Mouse (Mus musculus): Measurements from ENCODE around the gene Dcps. TPM values are rescaled to one million over a fixed set of nuclear protein-coding genes. Genes with fewer than 3 reads are reported as not detected.

Gene Dcps
- polyA plus RNA-seq, 1 experiment from 2014 or later = 50.0 TPM

- no peaks in the 10 kb centered on the region for H3K27me3 ChIP-seq
- H3K4me1 ChIP-seq (replicated peaks) = peaks cover 53% of the 10 kb centered on the region
- 80% methylated on average over 9 of the region's 9 CpGs for WGBS (ENCODE audit: insufficient replicate concordance)
- no peak overlapping the region for H3K4me2 ChIP-seq
- peak overlapping the region; percentile 62 for H3K27ac ChIP-seq (replicated peaks)
- no peaks in the 10 kb centered on the region for H3K9me3 ChIP-seq (replicated peaks)
- no peak overlapping the region for H3K9ac ChIP-seq
- H3K4me3 ChIP-seq (replicated peaks) = no peak overlapping the region
- peak; percentile 40 for ATAC-seq (ENCODE audit: insufficient read depth)
- peaks cover 70% of the 10 kb centered on the region for H3K36me3 ChIP-seq (replicated peaks)
These were observed 46.9 kb downstream of the Dcps start for GRCm38 (mm10) chr9:35128995-35129418.

- Histone ChIP-seq H3K27ac (replicated peaks) (peak overlapping the region; percentile 62; the same call in 1 of the 2 replicates), H3K9ac (no peak overlapping the region)
- no peak for ATAC-seq (ENCODE audit: insufficient read depth)
These were observed 47.3 kb downstream of the Dcps start for GRCm38 (mm10) chr9:35128564-35128963.

GRCm38 (mm10) chr9:35127561-35127960 is 48.3 kb downstream of the Dcps start:
- ATAC-seq (ENCODE audit: insufficient read depth) = no peak
- Histone ChIP-seq H3K9me3 (replicated peaks) (no peaks in the 10 kb centered on the region), H3K4me1 (replicated peaks) (peaks cover 67% of the 10 kb centered on the region), H3K36me3 (replicated peaks) (peaks cover 66% of the 10 kb centered on the region), H3K9ac (no peak overlapping the region), H3K27ac (replicated peaks) (peak overlapping the region; percentile 94; the same call in 1 of the 2 replicates), H3K4me2 (no peak overlapping the region), H3K27me3 (no peaks in the 10 kb centered on the region), H3K4me3 (replicated peaks) (no peak overlapping the region)
- WGBS (ENCODE audit: insufficient replicate concordance) = 83% methylated on average over 5 of the region's 5 CpGs

More at GRCm38 (mm10) chr9:35128564-35128963, 47.3 kb downstream of the Dcps start:
- Histone ChIP-seq H3K4me2 (no peak overlapping the region), H3K4me1 (replicated peaks) (peaks cover 57% of the 10 kb centered on the region), H3K9me3 (replicated peaks) (no peaks in the 10 kb centered on the region), H3K4me3 (replicated peaks) (no peak overlapping the region), H3K36me3 (replicated peaks) (peaks cover 68% of the 10 kb centered on the region), H3K27me3 (no peaks in the 10 kb centered on the region)
- 72% methylated on average over 3 of the region's 3 CpGs for WGBS (ENCODE audit: insufficient replicate concordance)

GRCm38 (mm10) chr9:35127147-35127546 is 48.7 kb downstream of the Dcps start:
- Histone ChIP-seq H3K36me3 (replicated peaks) (peaks cover 67% of the 10 kb centered on the region), H3K4me3 (replicated peaks) (no peak overlapping the region), H3K27me3 (no peaks in the 10 kb centered on the region), H3K27ac (replicated peaks) (peak overlapping the region; percentile 94; the same call in 1 of the 2 replicates), H3K9me3 (replicated peaks) (no peaks in the 10 kb centered on the region), H3K4me2 (no peak overlapping the region), H3K9ac (no peak overlapping the region), H3K4me1 (replicated peaks) (peaks cover 72% of the 10 kb centered on the region)
- WGBS (ENCODE audit: insufficient replicate concordance) = 67% methylated on average over 6 of the region's 6 CpGs
- no peak for ATAC-seq (ENCODE audit: insufficient read depth)

GRCm38 (mm10) chr9:35124678-35124955 is 51.2 kb downstream of the Dcps start:
- H3K27ac ChIP-seq (replicated peaks) = peak overlapping the region; percentile 94
- no peak for ATAC-seq (ENCODE audit: insufficient read depth)
- H3K4me1 ChIP-seq (replicated peaks) = peaks cover 88% of the 10 kb centered on the region
- peak overlapping the region; percentile 46; the same call in 1 of the 2 replicates for H3K9ac ChIP-seq
- H3K4me2 ChIP-seq = no peak overlapping the region
- H3K27me3 ChIP-seq = no peaks in the 10 kb centered on the region
- H3K9me3 ChIP-seq (replicated peaks) = no peaks in the 10 kb centered on the region
- H3K4me3 ChIP-seq (replicated peaks) = no peak overlapping the region
- 79% methylated on average over 8 of the region's 8 CpGs for WGBS (ENCODE audit: insufficient replicate concordance)
- peaks cover 80% of the 10 kb centered on the region for H3K36me3 ChIP-seq (replicated peaks)

GRCm38 (mm10) chr9:35123804-35124677 is 51.8 kb downstream of the Dcps start:
- 19% methylated on average over 11 of the region's 11 CpGs for WGBS (ENCODE audit: insufficient replicate concordance)
- Histone ChIP-seq H3K4me3 (replicated peaks) (no peak overlapping the region), H3K9me3 (replicated peaks) (no peaks in the 10 kb centered on the region), H3K27me3 (no peaks in the 10 kb centered on the region), H3K4me1 (replicated peaks) (peaks cover 93% of the 10 kb centered on the region), H3K27ac (replicated peaks) (peak overlapping the region; percentile 94), H3K9ac (peak overlapping the region; percentile 46; the same call in 1 of the 2 replicates), H3K36me3 (replicated peaks) (peaks cover 81% of the 10 kb centered on the region), H3K4me2 (peak overlapping the region; percentile 63)
- ATAC-seq (ENCODE audit: insufficient read depth) = peak; percentile 48

- H3K4me2 ChIP-seq = peak overlapping the region; percentile 63
- H3K27ac ChIP-seq (replicated peaks) = peak overlapping the region; percentile 94
- no peak overlapping the region for H3K4me3 ChIP-seq (replicated peaks)
- ATAC-seq (ENCODE audit: insufficient read depth) = peak; percentile 42
- no peaks in the 10 kb centered on the region for H3K27me3 ChIP-seq
- H3K9me3 ChIP-seq (replicated peaks) = no peaks in the 10 kb centered on the region
- 23% methylated on average over 2 of the region's 2 CpGs for WGBS (ENCODE audit: insufficient replicate concordance)
- peaks cover 93% of the 10 kb centered on the region for H3K4me1 ChIP-seq (replicated peaks)
- H3K9ac ChIP-seq = peak overlapping the region; percentile 46
- peaks cover 77% of the 10 kb centered on the region for H3K36me3 ChIP-seq (replicated peaks)
These were observed 52.4 kb downstream of the Dcps start for GRCm38 (mm10) chr9:35123456-35123803.

- H3K27me3 ChIP-seq = no peaks in the 10 kb centered on the region
- ATAC-seq (ENCODE audit: insufficient read depth) = peak; percentile 89
- peak overlapping the region; percentile 63 for H3K4me2 ChIP-seq
- peaks cover 93% of the 10 kb centered on the region for H3K4me1 ChIP-seq (replicated peaks)
- H3K27ac ChIP-seq (replicated peaks) = peak overlapping the region; percentile 94
- H3K9ac ChIP-seq = peak overlapping the region; percentile 46
- peak overlapping the region; percentile 27 for H3K4me3 ChIP-seq (replicated peaks)
- 24% methylated on average over 5 of the region's 5 CpGs for WGBS (ENCODE audit: insufficient replicate concordance)
- H3K9me3 ChIP-seq (replicated peaks) = no peaks in the 10 kb centered on the region
- peaks cover 69% of the 10 kb centered on the region for H3K36me3 ChIP-seq (replicated peaks)
These were observed 53.2 kb downstream of the Dcps start for GRCm38 (mm10) chr9:35122551-35123266.

GRCm38 (mm10) chr9:35119168-35119567 is 56.7 kb downstream of the Dcps start, which contains the start of gene St3gal4:
TSS of gene St3gal4 (minus strand) at chr9:35119268.
- peak within 1 kb of the TSS; percentile 94 for H3K27ac ChIP-seq (replicated peaks)
- ATAC-seq (ENCODE audit: insufficient read depth) = no peak
- peak within 1 kb of the TSS; percentile 93 for H3K4me2 ChIP-seq
- peak within 1 kb of the TSS; percentile 79 for H3K4me3 ChIP-seq (replicated peaks)
- peaks cover 96% of the 10 kb centered on the region for H3K4me1 ChIP-seq (replicated peaks)
- no peaks in the 10 kb centered on the region for H3K27me3 ChIP-seq
- 78% methylated on average over 6 of the region's 6 CpGs for WGBS (ENCODE audit: insufficient replicate concordance)
- H3K9me3 ChIP-seq (replicated peaks) = no peaks in the 10 kb centered on the region
- H3K9ac ChIP-seq = peak within 1 kb of the TSS; percentile 87
- peaks cover 35% of the 10 kb centered on the region for H3K36me3 ChIP-seq (replicated peaks)

- Histone ChIP-seq H3K4me1 (replicated peaks) (peaks cover 96% of the 10 kb centered on the region), H3K4me3 (replicated peaks) (peak overlapping the region; percentile 79), H3K9ac (peak overlapping the region; percentile 87), H3K4me2 (peak overlapping the region; percentile 93), H3K27me3 (no peaks in the 10 kb centered on the region), H3K9me3 (replicated peaks) (no peaks in the 10 kb centered on the region), H3K27ac (replicated peaks) (peak overlapping the region; percentile 92), H3K36me3 (replicated peaks) (peaks cover 37% of the 10 kb centered on the region)
- ATAC-seq (ENCODE audit: insufficient read depth) = no peak
- WGBS (ENCODE audit: insufficient replicate concordance) = 59% methylated on average over 2 of the region's 2 CpGs
These were observed 57.3 kb downstream of the Dcps start for GRCm38 (mm10) chr9:35118563-35118962.
